Mouse (Mus musculus): ENCODE results near the gene Rrnad1. TPM values are rescaled to one million over a fixed set of nuclear protein-coding genes. Genes with fewer than 3 reads are reported as not detected.

Gene Rrnad1
- total RNA-seq, 2 experiments from 2014 or later: 21.9 to 24.9 TPM

- no peak for DNase-seq (ENCODE audit: low spot score in 2 of 2)
Observed at GRCm38 (mm10) chr3:87949266-87949954, 18.9 kb upstream of the Rrnad1 start.

DNA sequence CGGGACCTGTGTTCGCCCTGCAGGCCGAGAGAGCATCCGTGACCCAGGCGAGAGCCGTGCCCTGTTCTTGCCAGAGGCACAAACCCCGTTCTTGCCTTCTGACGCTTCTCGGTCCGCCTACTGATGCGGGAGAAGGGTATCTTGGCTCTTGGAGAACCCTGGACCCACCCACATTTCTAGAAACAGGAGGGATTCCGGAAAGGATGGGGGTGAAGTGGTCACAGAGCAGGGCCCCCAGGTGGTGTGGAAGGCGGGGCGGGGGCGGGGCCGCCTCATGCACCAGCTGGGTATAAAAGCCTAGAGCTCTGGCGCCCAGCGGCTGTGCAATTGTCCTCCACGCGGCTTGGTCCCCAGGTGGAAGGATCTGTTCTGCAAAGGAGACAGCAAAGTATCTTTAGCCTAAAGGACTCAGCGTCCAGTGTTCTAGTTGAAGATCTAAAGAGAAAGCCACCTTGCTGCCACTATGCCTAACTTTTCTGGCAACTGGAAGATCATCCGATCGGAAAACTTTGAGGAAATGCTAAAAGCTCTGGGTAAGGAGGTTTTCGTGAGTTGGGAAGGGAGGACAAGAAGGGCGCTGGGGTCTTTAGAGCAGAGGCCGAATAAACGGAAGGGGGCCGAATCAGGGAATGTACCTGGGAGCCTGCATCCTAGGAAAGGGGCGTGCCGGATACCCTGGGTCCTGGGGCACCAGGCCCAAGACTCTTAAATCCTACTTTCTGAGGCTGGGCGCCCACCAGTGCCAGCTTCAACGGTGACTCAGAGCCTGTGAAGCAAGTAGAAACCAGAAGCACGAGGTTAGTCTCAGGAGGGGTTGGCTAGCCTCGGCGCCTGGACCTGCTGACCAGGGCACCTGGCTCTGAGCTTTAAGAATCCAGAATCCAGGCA is 18.1 kb upstream of the Rrnad1 start, which contains the start of gene Crabp2:
Gene Crabp2, plus strand, starts transcription at position 289 of the 888 bp plus-strand sequence.
- DNase-seq (ENCODE audit: low spot score in 2 of 2): no peak

DNA sequence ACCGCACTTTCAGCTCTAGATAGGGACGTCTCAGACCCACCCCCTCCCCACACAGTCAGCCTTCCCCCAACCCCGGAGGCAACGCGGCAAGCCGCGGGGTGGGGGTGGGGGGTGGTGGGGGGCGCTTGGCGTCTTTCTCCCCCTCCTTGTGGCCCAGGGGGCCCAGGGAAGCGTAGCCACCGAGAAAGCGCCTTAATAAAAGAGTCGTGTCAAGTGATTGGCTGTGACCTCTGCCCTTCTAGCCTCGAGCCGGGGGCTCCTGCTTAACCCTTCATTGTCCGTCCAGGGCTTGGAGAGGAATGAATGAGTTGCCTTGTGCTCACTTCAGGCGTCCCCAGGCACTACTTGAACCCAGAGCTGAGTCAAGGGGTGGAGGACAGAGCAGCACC is 17.3 kb upstream of the Rrnad1 start:
- no peak for DNase-seq (ENCODE audit: low spot score in 2 of 2)

DNA sequence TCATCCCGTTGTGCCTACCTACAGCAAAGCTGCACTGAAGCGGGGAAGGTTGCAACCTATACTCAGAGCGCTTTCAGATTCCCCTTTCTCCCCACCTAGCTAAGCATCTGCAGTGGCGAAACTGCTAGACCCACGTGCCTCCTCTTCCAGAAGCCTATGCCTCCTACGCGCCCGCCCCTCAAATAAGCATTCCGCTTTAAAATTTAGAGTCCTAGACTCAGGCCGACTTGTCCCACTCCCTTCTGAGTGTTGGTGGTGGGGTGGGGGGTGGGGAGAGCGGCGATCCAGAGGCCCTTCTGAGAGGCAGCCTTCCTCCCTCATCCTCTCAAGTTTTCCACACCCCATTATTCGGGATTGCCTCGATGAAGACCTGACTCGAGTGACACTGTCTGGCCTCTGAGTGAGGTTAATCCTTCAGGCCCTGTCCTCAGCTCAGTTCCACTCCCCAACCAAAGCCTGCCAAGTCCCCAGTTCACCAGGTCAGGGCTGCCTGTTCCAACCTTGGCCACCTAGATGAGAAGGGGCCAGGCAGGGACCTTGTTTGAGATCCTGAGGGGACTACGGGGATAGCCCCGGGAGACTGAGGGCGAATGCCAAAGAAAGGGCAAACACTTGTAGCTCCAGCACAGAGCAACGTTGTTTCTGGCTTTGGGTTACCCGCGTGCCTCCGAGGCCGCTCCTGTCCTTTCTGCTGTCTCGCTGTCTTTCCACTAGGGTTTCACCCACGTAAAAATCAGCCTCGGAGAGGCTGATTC is 16.7 kb upstream of the Rrnad1 start:
- no peak for DNase-seq (ENCODE audit: low spot score in 2 of 2)

- DNase-seq (ENCODE audit: low spot score in 2 of 2): no peak
Observed at GRCm38 (mm10) chr3:87946541-87946860, 16.0 kb upstream of the Rrnad1 start.

- DNase-seq (ENCODE audit: low spot score in 2 of 2): no peak
Observed at GRCm38 (mm10) chr3:87945781-87946540, 15.4 kb upstream of the Rrnad1 start.

DNA sequence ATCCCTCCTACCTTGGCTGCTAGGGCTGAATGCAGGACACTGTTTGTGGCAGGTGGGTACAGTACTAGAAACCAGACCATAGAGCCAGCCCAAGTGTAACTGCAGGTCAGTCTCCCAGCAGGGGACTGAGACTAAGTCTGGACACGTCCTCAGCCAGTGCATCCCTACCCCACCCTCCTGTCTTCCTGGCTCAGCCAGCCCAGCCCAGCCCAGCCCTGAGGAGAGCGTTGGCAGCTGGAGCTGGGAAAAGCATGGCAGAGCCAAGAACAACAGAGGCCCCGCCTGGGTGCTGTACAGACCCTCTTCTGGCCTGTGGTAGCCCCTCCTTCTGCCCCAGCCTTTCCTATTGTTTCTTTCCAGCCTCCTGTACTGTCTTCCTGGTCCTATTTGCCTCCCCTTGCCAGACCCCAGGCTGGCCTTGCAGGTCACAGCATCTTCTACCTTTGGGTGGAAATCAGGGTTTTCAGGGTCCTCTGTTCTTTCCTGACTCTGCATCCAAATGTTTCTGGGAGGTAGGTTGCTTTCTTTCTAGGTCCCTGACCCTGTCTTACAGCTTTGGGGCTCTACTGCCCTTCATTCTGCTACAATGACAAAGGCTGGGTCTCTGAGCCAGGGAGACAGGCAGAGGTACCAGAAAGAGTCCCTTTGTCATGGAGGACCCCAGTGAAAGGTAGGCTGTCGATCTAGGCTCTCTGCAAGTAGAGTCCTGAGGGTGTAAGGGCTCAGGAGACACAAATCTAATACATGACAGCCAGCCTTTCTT is 14.5 kb upstream of the Rrnad1 start:
- DNase-seq (ENCODE audit: low spot score in 2 of 2): no peak

DNA sequence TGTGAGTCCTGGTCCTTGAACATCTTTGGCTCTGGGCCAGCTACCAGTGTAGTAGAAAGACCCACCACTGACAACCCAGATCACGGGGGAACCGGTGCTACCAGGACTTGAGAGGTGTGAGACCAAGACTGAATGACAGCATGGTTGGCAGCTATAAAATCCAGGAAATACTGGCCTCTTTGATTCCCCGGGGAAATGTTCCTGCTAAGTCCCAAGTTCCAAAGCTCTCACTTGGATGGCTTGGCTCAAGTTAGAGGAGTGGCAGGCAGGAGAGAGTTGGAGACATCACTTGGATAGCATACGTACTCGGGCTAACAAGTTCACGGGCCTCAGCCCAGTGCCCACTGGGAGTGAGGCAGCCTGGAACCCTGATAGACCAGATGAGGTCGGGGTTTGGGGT is 13.1 kb upstream of the Rrnad1 start:
- no peak for DNase-seq (ENCODE audit: low spot score in 2 of 2)

DNA sequence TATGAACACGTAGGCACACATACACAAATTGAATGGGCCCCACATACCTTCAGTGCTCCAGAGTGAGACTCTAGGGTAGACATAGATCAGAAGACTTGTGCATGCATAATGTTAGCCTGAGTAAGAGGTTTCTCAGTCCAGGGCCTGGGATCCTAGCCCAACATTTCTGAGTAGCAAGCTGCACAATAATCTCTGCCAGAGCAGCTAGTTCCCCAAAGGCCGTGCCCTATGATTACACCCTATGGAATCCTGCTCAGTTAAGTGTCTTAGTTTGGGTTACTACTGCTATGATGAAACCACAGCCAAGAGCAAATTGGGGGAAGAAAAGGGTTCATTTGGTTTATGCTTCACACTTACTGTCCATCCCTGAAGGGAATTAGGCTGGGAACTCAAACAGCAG is 12.0 kb upstream of the Rrnad1 start:
- no peak for DNase-seq (ENCODE audit: low spot score in 2 of 2)

- no peak for DNase-seq (ENCODE audit: low spot score in 2 of 2)
Observed at GRCm38 (mm10) chr3:87940611-87941010, 10.1 kb upstream of the Rrnad1 start.

DNA sequence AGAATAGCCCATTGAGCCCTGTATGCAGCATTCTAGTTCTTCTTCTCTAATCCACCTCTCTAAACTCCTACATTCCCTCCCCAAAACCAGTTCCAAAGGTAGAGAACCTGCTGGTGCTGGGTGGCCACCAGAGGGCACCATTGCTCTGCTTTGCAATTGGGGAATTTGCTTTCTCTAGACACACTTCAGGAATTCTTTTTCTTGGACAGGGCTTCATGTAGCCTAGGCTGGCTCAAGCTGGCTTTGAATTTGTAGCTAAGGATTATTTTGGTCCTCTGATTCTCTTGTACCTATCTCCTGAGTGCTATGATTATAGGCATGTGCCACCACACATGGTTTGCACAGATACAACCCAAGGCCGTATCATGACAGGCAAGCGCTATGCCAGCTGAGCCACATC is 5.3 kb upstream of the Rrnad1 start:
- DNase-seq (ENCODE audit: low spot score in 2 of 2): peak; percentile 50 to 62

DNA sequence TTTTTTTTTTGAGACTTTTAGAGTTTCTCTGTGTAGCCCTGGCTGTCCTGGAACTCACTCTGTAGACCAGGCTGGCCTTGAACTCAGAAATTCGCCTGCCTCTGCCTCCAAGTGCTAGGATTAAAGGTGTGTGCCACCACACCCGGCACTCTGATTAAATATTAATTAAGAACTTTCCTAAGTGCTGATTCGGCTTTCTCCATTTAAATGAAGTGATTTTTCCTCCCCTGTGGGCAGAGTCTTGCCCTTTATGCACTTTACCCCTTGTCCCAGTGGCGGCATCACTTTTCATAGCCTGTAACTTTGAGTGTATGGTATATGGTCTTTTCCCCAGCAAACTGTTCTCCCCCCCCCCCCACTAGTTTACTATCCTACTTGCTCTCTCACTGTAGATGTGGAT is 4.7 kb upstream of the Rrnad1 start:
- no peak for DNase-seq (ENCODE audit: low spot score in 2 of 2)

DNA sequence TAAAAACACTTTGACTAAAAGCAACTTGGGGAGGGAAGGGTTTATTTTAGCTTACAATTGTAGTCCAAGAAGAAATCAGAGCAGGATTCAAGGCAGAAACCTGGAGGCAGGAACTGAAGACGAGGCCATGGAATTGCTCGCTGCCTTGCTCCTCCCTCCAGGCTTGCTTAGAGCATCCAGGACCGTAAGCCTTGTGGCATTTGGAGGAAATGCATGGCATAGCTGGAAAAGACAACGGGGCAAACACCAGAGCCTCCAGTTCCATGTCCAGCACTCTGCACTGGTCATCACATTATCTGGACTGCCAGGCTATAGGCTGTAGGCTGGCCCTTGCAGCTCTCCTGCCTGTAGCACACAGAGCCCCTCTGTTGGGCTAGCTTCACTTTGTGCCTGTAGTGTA is 4.0 kb upstream of the Rrnad1 start:
- no peak for DNase-seq (ENCODE audit: low spot score in 2 of 2)

DNA sequence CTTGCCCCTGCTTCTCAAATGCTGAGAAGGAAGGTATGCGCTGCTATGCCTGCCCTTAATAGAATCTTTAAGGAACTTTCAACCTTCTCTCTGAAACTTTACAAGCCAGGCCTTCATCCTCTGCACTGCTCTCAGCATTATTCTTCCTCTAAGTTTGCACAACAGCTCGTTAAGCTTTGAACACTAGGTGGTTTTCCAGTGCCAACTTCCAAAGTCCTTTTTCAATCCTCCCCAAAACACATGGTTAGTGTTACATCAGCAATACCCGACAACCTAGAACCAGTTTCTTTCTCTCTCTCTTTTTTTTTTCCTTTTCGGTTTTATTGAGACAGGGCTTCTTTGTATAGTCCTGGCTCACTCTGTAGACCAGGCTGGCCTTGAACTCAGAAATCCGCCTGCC is 3.5 kb upstream of the Rrnad1 start:
- no peak for DNase-seq (ENCODE audit: low spot score in 2 of 2)

DNA sequence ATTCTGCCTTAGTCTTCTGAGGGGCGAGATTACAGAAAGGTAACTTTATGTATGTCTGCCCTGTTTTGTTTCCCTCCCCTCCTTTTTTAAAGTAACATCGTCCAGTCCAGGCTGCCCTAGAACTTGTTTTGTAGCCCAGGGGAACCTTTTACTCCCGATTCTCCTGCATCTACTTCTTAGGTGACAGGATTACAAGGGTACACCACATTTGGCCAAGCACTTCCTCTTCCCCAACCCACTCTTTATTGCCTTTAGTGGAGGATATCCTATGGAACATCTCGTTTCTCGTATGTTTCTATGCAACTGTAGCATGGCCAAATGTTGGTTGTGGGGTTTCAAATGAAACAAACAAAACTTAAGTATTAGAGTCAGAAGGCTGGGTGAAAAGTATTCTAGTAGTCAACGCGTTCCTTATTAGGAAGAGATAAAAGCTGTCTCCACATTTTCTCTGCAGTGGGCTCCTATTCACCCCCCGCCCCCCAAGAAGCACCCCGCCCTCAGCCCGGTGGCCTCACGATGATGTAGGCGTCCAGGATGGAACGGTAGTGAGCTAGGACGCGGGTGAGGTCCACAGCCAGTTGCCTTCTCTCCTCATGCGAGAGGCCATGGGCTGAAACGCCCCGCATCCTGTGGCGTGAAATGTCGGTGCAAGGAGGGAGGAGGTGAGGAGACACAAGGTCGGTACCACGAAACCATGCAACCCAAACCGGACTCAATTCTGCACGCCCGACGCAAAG is 1.0 kb downstream of the Rrnad1 start:
- DNase-seq (ENCODE audit: low spot score in 2 of 2): no peak

DNA sequence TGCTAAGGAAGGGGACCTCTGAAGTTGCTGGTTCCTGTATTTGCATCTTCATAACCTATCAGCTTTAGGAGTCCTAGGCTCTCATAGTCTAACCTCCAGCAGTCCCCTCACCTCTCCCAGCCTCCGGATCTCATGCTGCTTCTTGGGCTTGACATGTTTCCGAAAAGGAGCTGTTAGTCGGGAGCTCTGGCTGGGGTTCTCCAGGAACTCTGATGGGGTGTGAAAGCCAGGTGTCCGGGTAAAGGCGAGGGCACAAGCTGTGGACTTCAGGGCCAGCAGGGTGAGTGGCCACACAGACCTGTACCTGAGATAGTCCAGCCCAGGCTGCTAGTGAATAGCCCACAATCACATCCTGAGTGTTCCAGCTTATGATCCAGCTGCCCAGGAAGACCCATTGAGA is 3.1 kb downstream of the Rrnad1 start:
- DNase-seq (ENCODE audit: low spot score in 2 of 2): no peak

DNA sequence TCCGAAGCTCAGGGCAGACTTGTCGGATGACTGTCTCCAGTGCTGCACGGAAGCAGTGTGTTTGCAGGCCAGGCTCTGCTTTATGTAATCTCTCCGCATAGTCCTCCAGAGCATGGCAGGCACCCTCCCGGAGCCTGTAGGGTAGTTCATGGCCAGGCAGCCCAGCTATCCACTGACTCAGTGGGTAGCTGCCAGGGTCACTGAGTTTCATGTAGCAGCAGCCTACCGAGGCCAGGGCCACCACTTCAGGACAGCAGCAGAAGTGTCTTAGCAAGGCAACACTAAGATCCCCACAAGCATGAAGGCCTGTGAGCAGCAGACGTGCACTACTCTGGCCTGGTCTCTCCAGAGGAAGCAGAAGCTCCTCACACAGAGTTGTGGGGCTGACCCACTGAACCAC is 5.5 kb downstream of the Rrnad1 start:
- DNase-seq (ENCODE audit: low spot score in 2 of 2): no peak

DNA sequence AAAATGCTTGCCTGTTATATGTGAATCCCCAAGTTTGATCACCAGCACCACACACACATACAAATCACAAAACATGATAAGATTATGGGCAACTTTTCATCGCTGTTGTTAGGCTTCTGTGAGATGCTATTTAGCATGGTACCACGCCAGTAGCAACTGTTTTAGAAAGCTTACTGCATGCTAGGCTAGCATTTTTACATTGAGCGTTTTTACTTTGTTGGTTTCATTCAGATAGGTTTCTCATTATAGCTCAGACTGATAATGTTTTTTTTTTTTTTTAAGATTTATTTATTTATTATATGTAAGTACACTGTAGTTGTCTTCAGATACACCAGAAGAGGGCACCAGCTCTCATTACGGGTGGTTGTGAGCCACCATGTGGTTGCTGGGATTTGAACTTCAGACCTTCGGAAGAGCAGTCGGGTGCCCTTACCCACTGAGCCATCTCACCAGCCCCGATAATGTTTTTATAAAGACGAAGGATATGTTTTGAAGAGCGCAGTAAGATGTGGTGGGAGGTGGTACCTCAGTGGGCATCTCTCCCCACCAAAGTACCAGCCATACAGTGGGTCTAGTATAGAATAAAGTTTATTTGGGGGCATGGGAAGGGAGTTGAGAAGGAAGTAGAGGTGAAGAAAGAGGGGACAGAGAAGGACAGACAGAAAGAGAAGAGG is 10.1 kb downstream of the Rrnad1 start:
- no peak for DNase-seq (ENCODE audit: low spot score in 2 of 2)

Data from adrenal gland, postnatal 4 days (tissue).